Mouse (Mus musculus) cortical plate, adult 2 months (tissue): ENCODE data around the gene Senp3.

ENCODE experiments used
- CTCF ChIP-seq: fragments of 200-500 bp; IDR thresholded peaks from 2 replicates; pipeline ENCODE4 v1.5.1; 2011; ENCODE audit warnings: mild to moderate bottlenecking, control low read depth, low read length; ENCODE audit not compliant: insufficient read depth; ENCODE audit errors: extremely low read depth
- POLR2A ChIP-seq: fragments of 200-500 bp; IDR thresholded peaks from 2 replicates; pipeline ENCODE4 v1.6.1; 2011; ENCODE audit warnings: mild to moderate bottlenecking, low read length, control low read depth; ENCODE audit not compliant: insufficient read depth; ENCODE audit errors: extremely low read depth

DNA sequence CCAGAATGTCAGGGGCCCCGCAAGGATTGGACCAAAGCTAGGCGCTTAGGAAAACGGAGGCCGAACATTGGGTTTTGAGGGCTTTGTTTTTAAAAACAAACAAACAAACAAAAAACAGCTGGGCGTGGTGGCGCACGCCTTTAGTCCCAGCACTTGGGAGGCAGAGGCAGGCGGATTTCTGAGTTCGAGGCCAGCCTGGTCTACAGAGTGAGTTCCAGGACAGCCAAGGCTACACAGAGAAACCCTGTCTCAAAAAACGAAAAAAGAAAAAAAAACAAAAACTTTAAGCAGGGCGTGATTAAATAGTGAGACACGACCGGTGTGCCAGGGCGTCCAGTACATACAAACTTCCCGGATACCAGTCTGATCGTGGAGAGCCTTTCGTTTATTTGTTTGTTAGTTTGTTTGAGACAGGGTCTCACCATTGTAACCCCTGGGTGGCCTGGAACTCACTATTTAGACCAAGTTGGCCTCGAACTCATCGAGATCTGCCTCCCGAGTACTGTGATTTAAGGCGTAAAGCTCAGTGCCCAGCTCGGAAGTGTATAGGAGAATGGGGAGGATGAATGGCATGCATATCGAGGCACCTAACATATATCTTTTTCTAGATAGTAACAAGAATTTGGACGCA lies 440 bp upstream of the Senp3 start:
- TF ChIP-seq POLR2A (no peak), CTCF (no peak)
